Mouse (Mus musculus) C2C12 (cell line): ENCODE data around the gene Ak1.

Source experiments
- CEBPB ChIP-seq: IDR thresholded peaks from one replicate; pipeline ENCODE4 v1.6.1; 2011; ENCODE audit warnings: low read depth, mild to moderate bottlenecking, control low read depth, moderate library complexity
- CTCF ChIP-seq: IDR thresholded peaks from one replicate; pipeline ENCODE4 v1.5.1; 2011; ENCODE audit not compliant: control insufficient read depth, insufficient read depth, insufficient read length
- MYOD1 ChIP-seq: IDR thresholded peaks from one replicate; pipeline ENCODE4 v1.6.1; 2011; ENCODE audit warnings: low read depth; ENCODE audit not compliant: control insufficient read depth, insufficient read length
- USF1 ChIP-seq: IDR thresholded peaks from one replicate; pipeline ENCODE4 v1.6.1; 2011; ENCODE audit warnings: low read depth, mild to moderate bottlenecking, control low read depth, moderate library complexity

DNA sequence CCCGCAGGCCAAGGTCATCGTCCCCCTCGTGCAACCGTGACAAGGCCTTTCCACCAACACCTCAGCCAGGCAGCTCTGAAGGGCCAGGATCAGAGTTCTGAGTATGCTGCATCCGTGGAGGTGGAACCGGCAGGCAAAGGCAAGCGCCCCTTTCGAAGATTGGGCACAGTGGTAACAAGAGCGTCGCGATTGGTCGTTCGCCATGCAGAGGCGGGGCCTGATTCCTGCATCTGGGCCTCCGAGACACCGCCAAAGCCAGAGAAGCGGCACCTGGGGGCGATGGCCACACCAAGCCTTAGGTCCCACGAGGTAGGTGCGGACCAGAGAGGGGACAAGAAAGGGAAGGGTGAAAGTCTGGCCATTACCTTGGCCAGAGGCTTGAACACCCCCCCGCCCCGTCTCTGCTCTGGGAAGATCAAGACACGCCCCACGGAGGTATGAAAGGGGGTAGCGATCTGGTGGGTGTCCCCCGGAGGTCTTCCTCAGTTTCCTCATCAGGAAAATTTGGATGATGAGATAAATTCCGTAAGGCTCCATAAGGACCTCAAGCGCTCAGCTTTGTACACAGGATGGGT, 45.9 kb upstream of the Ak1 start, which contains the start of gene 9430097D07Rik:
- TF ChIP-seq CTCF, result no peak
- no peak for TF ChIP-seq MYOD1
- no peak for TF ChIP-seq USF1
- no peak for TF ChIP-seq CEBPB
